Mouse (Mus musculus): Measurements from ENCODE around the gene Gm10645. TPM values are rescaled to one million over a fixed set of nuclear protein-coding genes. Genes with fewer than 3 reads are reported as not detected.

Gm10645 gene
- polyA plus RNA-seq, 1 experiment from 2014 or later, result 2.3 TPM

DNA sequence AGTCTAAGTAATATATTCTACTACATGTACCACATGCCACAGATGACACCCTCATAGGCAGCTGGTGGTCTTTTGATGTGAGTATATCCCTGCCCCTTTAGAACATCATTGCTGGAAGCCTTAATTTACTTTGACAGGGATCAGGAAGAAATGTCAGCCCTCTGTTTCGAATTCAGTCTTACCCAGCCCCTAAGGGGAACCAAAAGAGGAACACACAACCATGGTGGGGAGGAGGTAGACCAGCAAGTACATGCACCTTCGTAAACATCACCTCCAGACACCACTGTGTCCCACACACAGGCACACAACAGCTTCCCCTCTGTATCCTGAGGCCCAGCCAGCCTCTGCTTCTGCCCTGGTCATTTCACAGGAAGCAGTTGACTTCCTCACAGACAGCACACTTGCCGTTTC lies 25.3 kb downstream of the Gm10645 start:
- Histone ChIP-seq H3K4me3 (replicated peaks) (no peak overlapping the region), H3K27me3 (no peaks in the 10 kb centered on the region), H3K36me3 (no peaks in the 10 kb centered on the region), H3K4me2 (replicated peaks) (no peak overlapping the region), H3K27ac (replicated peaks) (no peak overlapping the region), H3K9ac (no peak overlapping the region), H3K9me3 (replicated peaks) (no peaks in the 10 kb centered on the region), H3K4me1 (no peaks in the 10 kb centered on the region)
- ATAC-seq (ENCODE audit: insufficient number of reproducible peaks, low FRiP score, low TSS enrichment, low read depth), result no peak
- WGBS, result 38% methylated on average over 3 of the region's 3 CpGs

DNA sequence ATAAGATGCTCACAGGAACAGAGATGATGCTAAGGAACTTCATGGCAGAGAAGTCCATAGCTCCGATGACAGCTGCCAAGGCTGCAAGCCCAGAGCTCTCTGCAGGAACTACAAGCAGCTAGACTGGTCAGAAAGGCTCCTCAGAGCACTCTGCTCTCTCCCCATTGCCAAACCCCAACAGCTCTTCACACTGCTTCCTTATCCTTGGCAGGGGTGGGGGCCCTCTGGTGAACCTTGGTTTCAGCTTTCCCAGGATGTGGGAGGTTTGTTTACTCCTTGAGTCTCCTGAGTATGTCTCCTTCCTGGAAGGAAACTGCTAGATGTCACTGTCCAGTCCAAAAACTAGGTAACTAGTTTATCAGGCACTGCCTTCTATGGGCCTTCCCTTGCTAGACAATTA lies 25.9 kb downstream of the Gm10645 start:
- Histone ChIP-seq H3K9me3 (replicated peaks) (no peaks in the 10 kb centered on the region), H3K27me3 (no peaks in the 10 kb centered on the region), H3K4me1 (no peaks in the 10 kb centered on the region), H3K9ac (no peak overlapping the region), H3K27ac (replicated peaks) (no peak overlapping the region), H3K4me2 (replicated peaks) (no peak overlapping the region), H3K4me3 (replicated peaks) (no peak overlapping the region), H3K36me3 (no peaks in the 10 kb centered on the region)
- WGBS, result 82% methylated on average over 1 of the region's 1 CpGs
- no peak for ATAC-seq (ENCODE audit: insufficient number of reproducible peaks, low FRiP score, low TSS enrichment, low read depth)

- no peaks in the 10 kb centered on the region for H3K9me3 ChIP-seq (replicated peaks)
- no peak for ATAC-seq (ENCODE audit: insufficient number of reproducible peaks, low FRiP score, low TSS enrichment, low read depth)
- WGBS, result 50% methylated on average over 2 of the region's 2 CpGs
- H3K27me3 ChIP-seq, result no peaks in the 10 kb centered on the region
- H3K4me2 ChIP-seq (replicated peaks), result no peak overlapping the region
- H3K4me3 ChIP-seq (replicated peaks), result no peak overlapping the region
- no peak overlapping the region for H3K27ac ChIP-seq (replicated peaks)
- no peaks in the 10 kb centered on the region for H3K4me1 ChIP-seq
- no peak overlapping the region for H3K9ac ChIP-seq
- no peaks in the 10 kb centered on the region for H3K36me3 ChIP-seq
Observed at GRCm38 (mm10) chr8:83135086-83135485, 30.9 kb downstream of the Gm10645 start.

Other genes with a start within 250 kb of the Gm10645 start
- 1.7 and 2.0 TPM in 2 replicates for gene Tbc1d9, start 818 bp downstream of the Gm10645 start, polyA plus RNA-seq (2015; fragmentation: Nextera tagmentation; extraction: Ambion mirVana)
- gene Ucp1, start 124.2 kb upstream of the Gm10645 start, polyA plus RNA-seq (2015; fragmentation: Nextera tagmentation; extraction: Ambion mirVana), result 0.13 TPM in 1 of 2 replicates, not detected in the other
- 16.4 and 16.5 TPM in 2 replicates for gene Elmod2, start 166.3 kb upstream of the Gm10645 start, polyA plus RNA-seq (2015; fragmentation: Nextera tagmentation; extraction: Ambion mirVana)
- gene Mgat4d, start 182.3 kb upstream of the Gm10645 start, polyA plus RNA-seq (2015; fragmentation: Nextera tagmentation; extraction: Ambion mirVana), result not detected in 2 replicates
- gene Clgn, start 223.7 kb upstream of the Gm10645 start, polyA plus RNA-seq (2015; fragmentation: Nextera tagmentation; extraction: Ambion mirVana), result 3.1 and 6.0 TPM in 2 replicates

All from embryonic facial prominence, embryonic 15.5 days (tissue).